Mouse (Mus musculus) embryo, embryonic 10.5 days (tissue): ENCODE data around the gene Recql5.
"Not testable (repeated sequence)": the region's sequence is repeated elsewhere in the genome, so short reads cannot be mapped to it uniquely, and the experiment has no call there.

Experiments
- DNase-seq: peaks from one replicate; pipeline ENCODE4 v3.0.0-alpha.2; 2015; ENCODE audit warnings: low spot score

The Recql5 gene

DNA sequence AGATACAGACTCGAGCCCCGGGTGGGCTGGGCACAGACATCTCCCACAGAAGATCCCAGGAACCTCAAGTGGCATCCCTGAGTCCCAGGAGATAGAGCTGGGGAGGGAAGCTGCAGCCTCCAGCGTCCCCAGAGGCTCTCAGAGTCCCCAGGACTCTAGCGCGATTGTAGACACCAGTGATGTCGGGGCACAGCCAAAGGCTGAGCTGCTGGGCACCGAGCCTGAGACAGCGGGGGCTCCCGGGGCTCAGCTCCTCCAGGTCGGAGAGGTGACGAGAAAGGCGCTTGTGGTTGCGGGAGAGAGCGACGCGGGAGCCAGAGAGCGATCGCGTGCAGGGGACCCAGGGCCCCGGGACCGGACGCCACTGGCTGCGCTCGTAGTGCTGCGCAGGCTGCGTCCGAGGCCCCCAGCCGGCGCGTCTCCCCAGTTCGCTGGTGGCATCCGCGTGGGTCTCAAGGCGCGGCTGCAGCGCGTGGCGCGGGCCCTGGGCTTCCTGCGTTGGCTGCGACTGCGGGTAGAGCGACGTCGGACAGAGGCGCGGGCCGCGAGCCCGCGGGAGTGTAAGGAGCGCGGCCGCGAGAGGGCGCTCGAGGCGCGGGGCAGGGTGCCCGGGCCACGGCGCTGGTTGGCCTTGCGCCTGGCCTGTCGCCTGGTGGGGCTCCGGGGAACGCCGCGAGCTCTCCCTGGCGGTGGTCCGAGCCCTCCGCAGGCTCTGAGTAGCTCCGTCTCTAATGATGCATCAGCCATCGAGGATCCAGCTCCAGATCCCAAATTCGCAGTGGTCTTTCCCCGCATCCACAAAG, 73.9 kb downstream of the Recql5 start:
- DNase-seq: peak; percentile 92

DNA sequence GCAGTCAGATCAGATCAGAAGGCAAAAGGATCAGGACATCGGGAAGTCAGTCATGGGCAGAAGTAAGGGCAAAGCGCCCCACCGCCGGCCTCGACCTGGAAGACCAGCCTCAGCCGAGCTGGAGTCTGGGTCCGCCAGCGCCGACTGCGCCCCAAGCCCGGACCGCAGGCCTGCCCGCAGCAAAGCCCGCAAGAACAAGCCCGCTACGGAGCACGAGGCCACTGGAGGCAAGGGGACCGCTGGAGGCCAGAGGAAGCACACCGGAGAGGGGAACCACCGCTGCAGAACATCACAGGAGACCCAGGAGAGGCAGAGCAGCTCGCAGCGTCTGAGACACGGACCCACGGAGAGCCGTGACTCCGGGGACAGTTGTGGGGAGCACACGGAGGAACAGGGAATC, 74.9 kb downstream of the Recql5 start, which contains the start of gene Myo15b:
Gene Myo15b (plus strand): TSS at position 53 of the 400 bp plus-strand sequence.
- DNase-seq: no peak

- no peak for DNase-seq
Measured at GRCm38 (mm10) chr11:115857936-115858335, 75.3 kb downstream of the Recql5 start.

DNA sequence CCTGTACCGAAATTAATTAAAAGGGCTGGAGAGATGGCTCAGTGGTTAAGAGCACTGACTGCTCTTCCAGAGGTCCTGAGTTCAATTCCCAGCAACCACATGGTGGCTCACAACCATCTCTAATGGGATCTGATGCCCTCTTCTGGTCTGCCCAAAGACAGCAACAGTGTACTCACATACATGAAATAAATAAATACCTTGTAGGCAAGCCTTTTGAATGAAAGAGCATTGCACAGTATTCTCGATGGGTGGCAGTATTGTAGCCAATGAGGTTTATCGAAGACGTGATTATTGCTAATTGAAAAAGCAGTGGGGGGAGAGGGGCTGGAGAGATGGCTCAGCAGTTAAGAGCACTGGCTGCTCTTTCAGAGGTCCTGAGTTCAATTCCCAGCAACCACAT, 76.1 kb downstream of the Recql5 start:
- DNase-seq: not testable (repeated sequence)

DNA sequence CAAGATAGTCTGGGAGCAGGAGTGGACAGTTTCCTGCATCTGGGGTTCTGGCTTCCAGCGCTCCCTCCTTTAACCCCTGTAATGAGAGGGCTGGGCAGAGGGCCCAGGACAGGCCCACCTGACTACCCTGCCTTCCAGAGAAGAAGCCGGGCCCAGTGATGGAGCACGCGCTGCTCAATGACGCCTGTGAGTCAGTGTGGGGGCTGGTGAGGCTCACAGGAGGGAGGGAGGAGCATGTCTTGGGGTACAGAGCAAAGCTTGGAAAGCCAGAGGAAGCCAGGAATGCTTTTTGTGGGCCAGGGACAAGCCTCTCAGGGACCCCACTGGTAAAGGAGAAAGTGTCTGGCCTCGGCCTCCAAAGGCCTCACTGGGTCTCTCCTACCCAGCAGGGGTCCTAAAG, 78.6 kb downstream of the Recql5 start:
- no peak for DNase-seq

GRCm38 (mm10) chr11:115845819-115846218, 87.5 kb downstream of the Recql5 start:
- DNase-seq: no peak

- DNase-seq: no peak
Measured at GRCm38 (mm10) chr11:115844240-115844639, 89.0 kb downstream of the Recql5 start.

DNA sequence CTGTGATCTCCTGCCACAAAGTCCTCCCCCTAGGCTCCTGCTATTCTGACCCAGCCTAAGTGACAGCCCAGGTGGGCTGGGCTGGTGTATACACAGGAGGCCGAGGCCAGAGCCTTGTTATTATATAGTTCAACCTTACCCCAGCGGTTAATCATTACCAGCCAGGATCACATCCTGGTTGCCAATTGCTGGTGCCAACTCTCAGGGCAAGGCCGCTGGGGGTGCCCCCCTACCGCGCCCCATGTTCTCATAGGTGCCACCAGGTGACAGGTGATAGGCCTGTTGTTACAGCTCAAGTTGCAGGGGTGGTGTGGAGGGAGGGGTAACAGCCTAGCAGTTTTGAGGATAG, 89.4 kb downstream of the Recql5 start:
- DNase-seq: no peak

GRCm38 (mm10) chr11:115843141-115843890, 90.0 kb downstream of the Recql5 start:
- no peak for DNase-seq
